Mouse (Mus musculus) MEL (cell line): ENCODE measurements around the gene Ptpro. TPM values are rescaled to one million over a fixed set of nuclear protein-coding genes. Genes with fewer than 3 reads are reported as not detected.

Experiments used
- DNase-seq: peaks from one replicate; pipeline ENCODE4 v3.0.0; 2011; ENCODE audit warnings: low read depth, low spot score
- H3K27ac ChIP-seq: 2 replicates; pipeline ENCODE4 v1.5.1; 2012; ENCODE audit warnings: low read depth, mild to moderate bottlenecking, control low read depth, low read length, moderate library complexity; ENCODE audit not compliant: control insufficient read depth
- H3K27me3 ChIP-seq, 2 experiments: fragments of 150-350 bp in 1 of 2; sonication (generic) in 1 of 2; 2 replicates each; pipeline ENCODE4 v1.6.1; 2012; ENCODE audit warnings: low read length in 2 of 2, mild to moderate bottlenecking in 2 of 2, improper control_type of control experiment in 1 of 2, moderate library complexity in 1 of 2; ENCODE audit not compliant: insufficient read depth in 2 of 2, control insufficient read depth in 1 of 2
- H3K36me3 ChIP-seq, 2 experiments: 2 replicates each; pipeline ENCODE4 v1.6.1; 2012 to 2014; ENCODE audit warnings: low read length in 2 of 2, improper control_type of control experiment in 1 of 2, inconsistent platforms in 1 of 2, mild to moderate bottlenecking in 1 of 2; ENCODE audit not compliant: insufficient read depth in 2 of 2, control insufficient read depth in 1 of 2
- H3K4me1 ChIP-seq, 2 experiments: fragments of 150-350 bp in 1 of 2; sonication (generic) in 1 of 2; 2 replicates each; pipeline ENCODE4 v1.6.1; 2012; ENCODE audit warnings: low read length in 2 of 2, improper control_type of control experiment in 1 of 2, mild to moderate bottlenecking in 1 of 2; ENCODE audit not compliant: insufficient read depth in 2 of 2, control insufficient read depth in 1 of 2
- H3K4me3 ChIP-seq, 2 experiments: fragments of 150-350 bp in 1 of 2; sonication (generic) in 1 of 2; 2 replicates each; pipeline ENCODE4 v1.5.1; 2012; ENCODE audit warnings: low read depth in 2 of 2, low read length in 2 of 2, mild to moderate bottlenecking in 2 of 2, moderate library complexity in 2 of 2, control low read depth in 1 of 2, improper control_type of control experiment in 1 of 2; ENCODE audit not compliant: control insufficient read depth in 1 of 2, insufficient read depth in 1 of 2
- H3K79me2 ChIP-seq: 2 replicates; pipeline ENCODE4 v1.6.1; 2012; ENCODE audit warnings: mild to moderate bottlenecking, low read length, moderate library complexity; ENCODE audit not compliant: control insufficient read depth, poor library complexity, insufficient read depth
- H3K9ac ChIP-seq: 2 replicates; pipeline ENCODE4 v1.6.1; 2012; ENCODE audit warnings: low read depth, mild to moderate bottlenecking, control low read depth, low read length, moderate library complexity; ENCODE audit not compliant: control insufficient read depth, poor library complexity, severe bottlenecking
- H3K9me3 ChIP-seq: fragments of 150-350 bp; sonication (generic); replicated peaks from 2 replicates; pipeline ENCODE4 v1.6.1; 2012; ENCODE audit warnings: mild to moderate bottlenecking, low read length, improper control_type of control experiment, moderate library complexity; ENCODE audit not compliant: insufficient read depth
- BHLHE40 ChIP-seq: IDR thresholded peaks from 2 replicates; pipeline ENCODE4 v1.6.1; 2012; ENCODE audit warnings: low read depth, mild to moderate bottlenecking, inconsistent platforms, low read length, improper control_type of control experiment, borderline replicate concordance
- CHD1 ChIP-seq: IDR thresholded peaks from 2 replicates; pipeline ENCODE4 v1.6.1; 2012; ENCODE audit warnings: low read depth, mild to moderate bottlenecking, inconsistent platforms, low read length, improper control_type of control experiment
- EP300 ChIP-seq, 2 experiments: IDR thresholded peaks; 2 replicates each; pipeline ENCODE4 v1.6.1; 2011; ENCODE audit warnings: improper control_type of control experiment in 2 of 2, low read length in 2 of 2, low read depth in 1 of 2, mild to moderate bottlenecking in 1 of 2
- ETS1 ChIP-seq: IDR thresholded peaks from 2 replicates; pipeline ENCODE4 v1.6.1; 2012; ENCODE audit warnings: low read depth, mild to moderate bottlenecking, inconsistent platforms, low read length, improper control_type of control experiment, moderate library complexity
- GATA1 ChIP-seq: IDR thresholded peaks from 2 replicates; pipeline ENCODE4 v1.6.1; 2011; ENCODE audit warnings: low read depth, low read length, improper control_type of control experiment
- HCFC1 ChIP-seq: IDR thresholded peaks from 2 replicates; pipeline ENCODE4 v1.6.1; 2012; ENCODE audit warnings: low read depth, mild to moderate bottlenecking, inconsistent platforms, low read length, improper control_type of control experiment, moderate library complexity
- JUND ChIP-seq: IDR thresholded peaks from 2 replicates; pipeline ENCODE4 v1.6.1; 2011; ENCODE audit warnings: low read depth, mild to moderate bottlenecking, improper control_type of control experiment, low read length
- KAT2A ChIP-seq: conservative IDR thresholded peaks from 2 replicates; pipeline ENCODE4 v1.6.1; 2012; ENCODE audit warnings: low read depth, low read length, improper control_type of control experiment, inconsistent platforms
- MAX ChIP-seq: IDR thresholded peaks from 2 replicates; pipeline ENCODE4 v1.6.1; 2011; ENCODE audit warnings: low read length, improper control_type of control experiment
- MAZ ChIP-seq: IDR thresholded peaks from 2 replicates; pipeline ENCODE4 v1.6.1; 2012; ENCODE audit warnings: low read depth, mild to moderate bottlenecking, inconsistent platforms, low read length, improper control_type of control experiment
- MYB ChIP-seq: IDR thresholded peaks from 2 replicates; pipeline ENCODE4 v1.6.1; 2011; ENCODE audit warnings: mild to moderate bottlenecking, low read depth, low read length, improper control_type of control experiment
- MYC ChIP-seq: IDR thresholded peaks from 2 replicates; pipeline ENCODE4 v1.6.1; 2011; ENCODE audit warnings: low read depth, mild to moderate bottlenecking, low read length, improper control_type of control experiment, moderate library complexity
- NELFE ChIP-seq: IDR thresholded peaks from 2 replicates; pipeline ENCODE4 v1.6.1; 2011; ENCODE audit warnings: low read depth, low read length, improper control_type of control experiment
- NRF1 ChIP-seq: IDR thresholded peaks from 2 replicates; pipeline ENCODE4 v1.6.1; 2014; ENCODE audit warnings: low read depth, mild to moderate bottlenecking, inconsistent platforms, low read length, improper control_type of control experiment, moderate library complexity; ENCODE audit not compliant: poor library complexity, insufficient read depth, severe bottlenecking
- POLR2A ChIP-seq, 2 experiments: IDR thresholded peaks; 2 replicates each; pipeline ENCODE4 v1.6.1; 2011 to 2012; ENCODE audit warnings: low read length in 2 of 2, mild to moderate bottlenecking in 2 of 2, control low read depth in 1 of 2, improper control_type of control experiment in 1 of 2, low read depth in 1 of 2, moderate library complexity in 1 of 2; ENCODE audit not compliant: control insufficient read depth in 1 of 2, insufficient read depth in 1 of 2, poor library complexity in 1 of 2
- POLR2AphosphoS5 ChIP-seq: IDR thresholded peaks from 2 replicates; pipeline ENCODE4 v1.6.1; 2012; ENCODE audit warnings: low read depth, borderline replicate concordance, mild to moderate bottlenecking, inconsistent platforms, low read length, moderate library complexity, mixed read lengths
- RAD21 ChIP-seq: IDR thresholded peaks from 2 replicates; pipeline ENCODE4 v1.6.1; 2011; ENCODE audit warnings: mild to moderate bottlenecking, low read depth, low read length, improper control_type of control experiment
- RCOR1 ChIP-seq: IDR thresholded peaks from 2 replicates; pipeline ENCODE4 v1.6.1; 2012; ENCODE audit warnings: low read depth, mild to moderate bottlenecking, inconsistent platforms, low read length, improper control_type of control experiment
- SMC3 ChIP-seq: IDR thresholded peaks from 2 replicates; pipeline ENCODE4 v1.6.1; 2011; ENCODE audit warnings: low read depth, low read length, improper control_type of control experiment
- TAL1 ChIP-seq: IDR thresholded peaks from 2 replicates; pipeline ENCODE4 v1.6.1; 2012; ENCODE audit warnings: mild to moderate bottlenecking, inconsistent platforms, low read length, moderate library complexity, mixed read lengths
- TBP ChIP-seq: IDR thresholded peaks from 2 replicates; pipeline ENCODE4 v1.8.0; 2011; ENCODE audit warnings: low read depth, low read length, improper control_type of control experiment
- USF2 ChIP-seq, 2 experiments: IDR thresholded peaks; 2 replicates each; pipeline ENCODE4 v1.6.1; 2011 to 2012; ENCODE audit warnings: improper control_type of control experiment in 2 of 2, low read length in 2 of 2, borderline replicate concordance in 1 of 2, inconsistent platforms in 1 of 2, low read depth in 1 of 2, mild to moderate bottlenecking in 1 of 2; ENCODE audit not compliant: insufficient read depth in 1 of 2
- ZMIZ1 ChIP-seq: IDR thresholded peaks from 2 replicates; pipeline ENCODE4 v1.6.1; 2012; ENCODE audit warnings: low read depth, mild to moderate bottlenecking, inconsistent platforms, low read length, improper control_type of control experiment, moderate library complexity
- polyA plus RNA-seq, 2 experiments: library from polyadenylated mRNA; stranded (reverse) in 1 of 2; unstranded in 1 of 2; fragments of >175 nt in 1 of 2; fragments of >200 nt in 1 of 2; gene quantifications; 2 replicates each; pipeline versions ENCODE4 v1.2.1 to v1.2.4; 2012; ENCODE audit warnings: low replicate concordance in 2 of 2, low read depth in 1 of 2; ENCODE audit not compliant: insufficient read length in 2 of 2, insufficient read depth in 1 of 2, missing spikeins in 1 of 2
- total RNA-seq: library from RNA; depleted of rRNA; stranded (reverse); fragments of 300-350 nt; gene quantifications from 2 replicates; pipeline ENCODE4 v1.2.3, GENCODE M21; 2012

The Ptpro gene
- total and polyA plus RNA-seq, 3 experiments, result not detected

GRCm38 (mm10) chr6:137318242-137318861, 66.2 kb downstream of the Ptpro start:
- H3K36me3 ChIP-seq, result no peaks in the 10 kb centered on the region
- H3K27me3 ChIP-seq, result no peaks in the 10 kb centered on the region
- H3K4me1 ChIP-seq, result no peaks in the 10 kb centered on the region
- no peaks in the 10 kb centered on the region for H3K79me2 ChIP-seq
- no peak overlapping the region for H3K4me3 ChIP-seq
- H3K9me3 ChIP-seq, result no peaks in the 10 kb centered on the region
- DNase-seq, result no peak
- TF ChIP-seq EP300 (IDR thresholded peaks at IDR 0.05; ENCODE audit: low read depth in 1 of 2, low read length in 2 of 2) (no peak), ZMIZ1 (no peak), MYC (no peak), RCOR1 (no peak), MAX (no peak), MYB (no peak)
- H3K9ac ChIP-seq, result no peak overlapping the region
- no peak overlapping the region for H3K27ac ChIP-seq

DNA sequence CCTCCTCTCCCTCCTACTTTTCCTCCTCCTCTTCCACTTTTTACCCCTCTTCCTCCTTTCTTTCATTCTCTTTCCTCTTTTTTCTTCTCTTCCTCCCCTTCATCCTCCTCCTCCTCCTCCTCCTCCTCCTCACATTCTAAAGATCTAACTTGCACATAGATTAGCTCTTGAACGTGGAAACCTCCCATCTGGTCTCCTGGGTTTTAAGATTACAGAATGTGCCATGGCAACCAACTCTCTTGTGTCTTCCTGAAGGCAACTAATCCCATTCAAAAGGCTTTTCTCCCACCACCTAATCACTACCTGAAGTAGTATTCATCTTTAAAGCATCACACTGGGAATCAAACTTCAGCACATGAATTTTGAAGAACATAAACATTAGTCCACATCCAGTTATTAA, 67.5 kb downstream of the Ptpro start:
- no peak for DNase-seq
- H3K27me3 ChIP-seq, result no peaks in the 10 kb centered on the region
- TF ChIP-seq POLR2A (IDR thresholded peaks at IDR 0.05; ENCODE audit: control insufficient read depth in 1 of 2, insufficient read depth in 1 of 2, low read depth in 1 of 2, low read length in 2 of 2, poor library complexity in 1 of 2) (no peak), CHD1 (no peak)
- TF ChIP-seq, all 39 proteins: peak for 0
- Histone ChIP-seq H3K9me3 (no peaks in the 10 kb centered on the region), H3K4me3 (no peak overlapping the region), H3K9ac (no peak overlapping the region), H3K27ac (no peak overlapping the region), H3K4me1 (no peaks in the 10 kb centered on the region), H3K79me2 (no peaks in the 10 kb centered on the region), H3K36me3 (no peaks in the 10 kb centered on the region)

DNA sequence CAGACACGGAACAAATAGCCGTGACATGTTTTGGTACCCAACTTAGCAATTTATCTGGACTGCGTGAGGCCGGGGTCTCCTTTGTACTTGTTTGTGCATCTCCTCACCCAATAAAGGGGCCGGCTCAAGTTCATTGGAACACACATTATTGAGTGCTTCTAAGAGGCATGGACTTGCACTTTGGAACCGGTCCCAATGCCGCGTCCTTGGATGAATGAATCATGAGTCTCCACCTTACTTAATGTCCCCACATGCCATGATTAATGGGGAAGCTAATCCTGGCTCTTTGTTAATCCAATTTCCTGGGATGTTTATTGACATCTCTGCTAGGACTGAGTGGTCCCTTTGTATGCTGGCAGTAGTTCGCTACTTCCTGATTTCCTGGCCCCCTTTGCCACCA, 75.6 kb downstream of the Ptpro start:
- no peaks in the 10 kb centered on the region for H3K9me3 ChIP-seq
- H3K4me3 ChIP-seq, result no peak overlapping the region
- no peak overlapping the region for H3K27ac ChIP-seq
- H3K27me3 ChIP-seq, result no peaks in the 10 kb centered on the region
- H3K9ac ChIP-seq, result no peak overlapping the region
- no peak for TF ChIP-seq TBP
- TF ChIP-seq MAX, result no peak
- no peak for TF ChIP-seq RAD21
- TF ChIP-seq GATA1, result no peak
- TF ChIP-seq ETS1, result no peak
- no peak for TF ChIP-seq POLR2AphosphoS5
- no peak for TF ChIP-seq USF2 (IDR thresholded peaks at IDR 0.05; ENCODE audit: borderline replicate concordance in 1 of 2, insufficient read depth in 1 of 2, low read depth in 1 of 2, low read length in 2 of 2)
- TF ChIP-seq BHLHE40, result no peak
- TF ChIP-seq JUND, result no peak
- no peak for TF ChIP-seq HCFC1
- TF ChIP-seq SMC3, result no peak
- no peak for TF ChIP-seq EP300 (IDR thresholded peaks at IDR 0.05; ENCODE audit: low read depth in 1 of 2, low read length in 2 of 2)
- no peak for TF ChIP-seq TAL1
- no peak for TF ChIP-seq NELFE
- no peak for TF ChIP-seq KAT2A
- no peak for TF ChIP-seq MAZ
- TF ChIP-seq NRF1, result no peak
- TF ChIP-seq, all 39 proteins: peak for 0
- H3K36me3 ChIP-seq, result no peaks in the 10 kb centered on the region
- no peak for DNase-seq
- no peaks in the 10 kb centered on the region for H3K79me2 ChIP-seq
- H3K4me1 ChIP-seq, result no peaks in the 10 kb centered on the region
